Mouse (Mus musculus) lung, postnatal 10 days (tissue): Measurements from ENCODE around the gene Msmb.
"Not testable (repeated sequence)": the region's sequence is repeated elsewhere in the genome, so short reads cannot be mapped to it uniquely, and the experiment has no call there.

Experiments
- DNase-seq: peaks from one replicate; pipeline ENCODE4 v3.0.0; 2021

Msmb gene

DNA sequence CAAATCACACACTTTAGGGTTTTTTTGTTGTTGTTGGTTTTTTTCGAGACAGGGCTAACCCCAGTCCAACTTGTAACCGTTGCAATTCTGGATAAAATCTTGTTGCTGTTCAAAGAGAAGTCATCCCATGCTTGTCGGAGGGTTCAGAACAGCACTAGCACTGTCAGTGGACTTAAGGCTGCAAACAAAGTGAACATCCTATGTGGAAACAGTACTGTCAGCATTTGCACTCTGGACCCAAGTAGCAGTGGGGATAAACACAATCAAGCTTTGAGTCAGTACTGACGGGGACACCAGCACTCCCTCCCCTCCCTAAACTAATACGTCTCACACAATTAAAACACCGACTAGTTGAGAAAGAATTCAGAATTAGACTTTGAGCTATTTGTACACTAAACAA, 39.0 kb downstream of the Msmb start:
- DNase-seq = no peak

DNA sequence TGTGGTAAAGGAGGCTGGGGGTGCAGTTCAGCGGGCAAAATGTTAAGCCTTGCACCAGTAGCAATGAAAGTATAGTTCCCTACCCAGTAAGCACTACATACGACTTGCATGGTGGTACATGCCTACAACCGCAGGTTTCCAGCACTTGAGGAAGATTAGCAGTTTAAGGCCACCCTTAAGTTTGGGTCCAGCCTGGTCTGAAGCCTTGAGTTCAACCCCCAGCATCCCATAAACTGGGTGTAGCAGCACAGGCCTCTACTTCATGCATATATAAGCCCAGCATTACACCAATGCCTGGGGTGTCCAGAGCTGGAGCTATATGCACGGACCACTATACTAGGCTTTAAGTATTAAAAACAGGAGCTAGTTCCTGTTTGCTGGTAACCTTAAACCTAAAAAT, 42.0 kb downstream of the Msmb start:
- no peak for DNase-seq

DNA sequence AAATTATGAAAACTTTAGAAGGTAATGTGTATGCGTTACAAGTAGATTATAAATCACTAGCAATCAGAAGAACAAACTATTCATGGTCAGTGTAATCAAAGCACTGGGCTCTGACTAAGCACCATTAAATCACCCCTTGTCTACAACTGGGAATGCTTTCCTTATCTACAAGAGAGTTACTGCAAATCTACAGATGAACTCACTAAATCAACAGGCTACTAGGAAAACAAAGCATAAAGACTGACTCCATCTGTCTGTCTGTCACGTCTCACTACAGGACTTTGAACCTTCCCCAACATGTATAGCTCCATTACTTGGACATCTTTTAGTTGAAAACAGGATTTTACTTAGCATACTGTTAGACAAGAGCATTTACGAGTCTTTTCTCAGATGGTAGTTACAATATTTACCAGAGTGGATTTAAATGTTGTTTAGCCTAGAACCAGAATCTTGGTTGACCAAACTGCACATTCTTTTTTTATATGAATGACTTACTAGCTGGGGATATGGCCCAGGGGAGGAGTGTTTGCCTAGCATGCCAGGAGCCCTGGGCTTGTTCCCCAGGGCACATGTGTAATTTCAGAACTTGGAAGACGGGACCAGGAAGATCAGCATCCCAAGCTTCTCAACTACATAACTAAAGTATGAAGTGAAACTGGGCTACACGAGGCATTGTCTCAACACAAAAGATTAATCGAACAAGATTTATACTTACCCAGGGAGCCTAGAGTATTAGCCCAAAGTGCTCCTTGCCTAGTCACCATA, 49.0 kb downstream of the Msmb start:
- no peak for DNase-seq

DNA sequence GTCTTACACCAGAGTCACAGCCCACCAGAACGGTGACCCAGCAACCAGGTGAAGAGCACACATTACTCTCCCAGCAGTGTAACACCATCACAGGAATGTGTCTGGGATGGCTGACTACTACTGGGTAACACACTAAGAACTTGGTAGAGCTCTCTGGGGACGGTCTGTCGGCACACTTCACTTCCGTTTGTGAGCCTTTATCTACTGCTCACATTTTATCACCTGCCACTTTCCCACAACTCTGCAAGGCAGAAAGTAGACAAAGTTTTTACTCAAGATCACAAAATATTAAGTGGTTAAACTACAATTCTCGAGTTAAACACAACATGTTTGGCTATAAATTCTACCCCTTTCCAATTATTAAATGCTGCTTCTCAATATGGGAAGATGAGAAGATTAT, 50.1 kb downstream of the Msmb start:
- DNase-seq = no peak

DNA sequence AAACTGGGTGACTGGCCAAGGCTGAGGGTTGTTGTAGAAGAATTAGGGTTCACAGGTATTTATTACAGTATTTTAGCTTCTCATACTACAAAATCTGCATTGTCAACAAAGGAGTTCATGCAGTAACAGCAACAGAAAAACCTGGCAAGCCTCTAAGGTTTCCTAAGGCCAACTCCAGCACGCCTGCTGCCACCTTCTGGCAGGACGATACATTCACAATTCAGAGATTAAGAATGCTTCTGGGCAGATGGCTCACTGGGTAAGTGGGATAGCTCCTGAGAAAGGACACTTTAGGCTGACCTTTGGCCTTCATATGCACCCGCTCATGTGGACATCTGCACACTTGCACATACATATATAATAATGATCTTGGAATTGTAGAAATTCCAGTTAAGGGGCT, 50.6 kb downstream of the Msmb start:
- peak; percentile 71 for DNase-seq

DNA sequence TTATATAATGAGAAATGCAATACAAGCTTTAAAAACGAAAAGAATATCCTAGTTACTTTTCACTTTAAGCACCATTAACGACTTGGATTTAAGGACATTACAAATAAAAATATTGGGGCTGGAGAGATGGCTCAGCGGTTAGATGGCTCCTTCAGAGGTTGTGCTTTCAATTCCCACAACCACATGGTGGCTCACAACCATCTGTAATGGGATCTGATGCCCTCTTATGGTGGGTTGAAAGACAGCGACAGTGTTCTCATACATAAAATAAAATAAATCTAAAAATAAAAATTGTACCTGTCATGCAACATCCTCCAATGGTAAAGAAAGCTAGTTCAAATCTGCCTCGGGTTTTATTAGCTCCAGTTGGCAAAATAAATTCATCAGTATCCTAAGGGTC, 51.7 kb downstream of the Msmb start:
- not testable (repeated sequence) for DNase-seq

DNA sequence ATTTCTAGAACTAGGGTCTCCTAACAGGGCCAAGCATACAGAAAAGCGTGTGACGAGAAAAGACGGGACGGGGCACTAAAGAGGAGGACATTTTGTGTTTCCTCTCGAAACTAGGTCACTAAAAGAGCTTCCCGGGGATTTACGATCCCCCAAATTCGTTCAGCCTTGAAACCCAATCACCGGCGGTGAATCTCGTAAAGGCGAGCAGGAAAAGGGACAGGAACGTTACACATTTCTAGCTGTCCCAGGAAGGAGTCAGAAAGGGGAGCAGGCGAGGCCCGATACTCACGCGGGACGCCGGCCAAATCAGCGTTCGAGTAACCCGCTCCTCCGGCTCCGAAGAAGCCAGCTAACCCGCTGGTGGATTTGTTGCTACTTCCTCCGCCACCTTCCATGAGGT, 59.5 kb downstream of the Msmb start:
- DNase-seq = no peak

DNA sequence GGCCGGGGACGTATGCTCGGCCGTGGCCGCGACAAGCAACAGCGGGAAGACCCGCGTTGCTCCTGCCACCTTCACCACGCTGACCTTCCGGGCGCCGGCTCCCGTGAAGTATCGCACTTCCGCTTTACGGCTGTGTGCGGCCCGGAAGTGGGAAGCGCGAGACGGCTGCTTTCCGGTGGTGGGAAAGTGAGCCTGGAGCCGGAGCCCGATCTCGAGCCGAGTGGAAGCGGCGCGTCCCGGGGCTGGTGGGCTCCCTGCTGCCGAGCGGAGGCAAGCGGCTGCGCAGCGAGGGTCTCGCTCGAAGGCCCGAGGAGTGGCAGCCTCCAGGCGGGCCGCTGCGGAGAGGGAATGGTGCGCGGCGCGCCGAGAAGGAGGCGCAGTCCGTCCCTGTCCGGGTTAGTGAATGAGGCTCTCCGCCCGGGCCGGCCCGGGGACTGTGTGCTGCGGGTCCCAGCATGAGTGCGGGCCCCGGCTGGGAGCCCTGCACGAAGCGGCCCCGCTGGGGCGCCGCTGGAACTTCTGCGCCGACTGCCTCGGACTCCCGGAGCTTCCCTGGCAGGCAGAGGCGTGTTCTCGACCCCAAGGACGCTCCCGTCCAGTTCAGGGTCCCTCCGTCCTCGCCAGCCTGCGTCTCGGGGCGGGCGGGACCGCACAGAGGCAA, 60.1 kb downstream of the Msmb start, which contains the start of the genes Timm23 and Parg:
Gene Timm23, minus strand, starts transcription at position 108 of the 661 bp plus-strand sequence.
Gene Parg, plus strand, starts transcription at position 159 of the 661 bp plus-strand sequence.
- DNase-seq = peak; percentile 91
